Mouse (Mus musculus) layer of hippocampus, adult 18-20 months (tissue): ENCODE results near the gene Mark4. TPM values are rescaled to one million over a fixed set of nuclear protein-coding genes. Genes with fewer than 3 reads are reported as not detected.

ENCODE experiments used
- DNase-seq, 2 experiments: peaks; one replicate each; pipeline ENCODE4 v3.0.0; 2022; ENCODE audit warnings: low spot score in 2 of 2
- long read RNA-seq: library from polyadenylated mRNA; stranded (forward); transcript quantifications from one replicate; pipeline ENCODE4 v2.0.0, GENCODE M21; 2021
- total RNA-seq, 2 experiments: library from RNA; stranded (reverse); gene quantifications; 2 replicates each; pipeline ENCODE4 v1.2.3; 2021

Gene Mark4
- 10 to 100 TPM; 88.3 to 92.0 TPM for total RNA-seq
- long read RNA-seq, partial matches to known transcripts = 25 of 81 reads
- long read RNA-seq, other reads (novel, unspliced or antisense) = 54 of 81 reads

- DNase-seq = peak; percentile 46 to 72
Observed at GRCm38 (mm10) chr7:19458591-19459111, at the start of gene Mark4. Gene Mark4, minus strand, starts transcription at chr7:19458821.

- DNase-seq = no peak
Observed at GRCm38 (mm10) chr7:19507612-19507981, 49.0 kb upstream of the Mark4 start.

GRCm38 (mm10) chr7:19506969-19507611 is 48.5 kb upstream of the Mark4 start:
- DNase-seq = no peak

GRCm38 (mm10) chr7:19506326-19506725 is 47.7 kb upstream of the Mark4 start:
- no peak for DNase-seq

- DNase-seq = no peak
Observed at GRCm38 (mm10) chr7:19503481-19504068, 45.0 kb upstream of the Mark4 start.

GRCm38 (mm10) chr7:19501658-19502057 is 43.0 kb upstream of the Mark4 start:
- DNase-seq = no peak

- no peak for DNase-seq
Observed at GRCm38 (mm10) chr7:19500420-19501363, 42.1 kb upstream of the Mark4 start.

GRCm38 (mm10) chr7:19498326-19498725 is 39.7 kb upstream of the Mark4 start:
- DNase-seq = no peak

GRCm38 (mm10) chr7:19496214-19496555 is 37.6 kb upstream of the Mark4 start:
- no peak for DNase-seq

- no peak for DNase-seq
Observed at GRCm38 (mm10) chr7:19495521-19496213, 37.0 kb upstream of the Mark4 start.

GRCm38 (mm10) chr7:19494751-19495474 is 36.3 kb upstream of the Mark4 start:
- DNase-seq = no peak

- DNase-seq = no peak
Observed at GRCm38 (mm10) chr7:19491731-19492130, 33.1 kb upstream of the Mark4 start.

- DNase-seq = no peak
Observed at GRCm38 (mm10) chr7:19489525-19489924, 30.9 kb upstream of the Mark4 start.

GRCm38 (mm10) chr7:19486549-19486948 is 27.9 kb upstream of the Mark4 start:
- DNase-seq = no peak

GRCm38 (mm10) chr7:19485488-19485887 is 26.9 kb upstream of the Mark4 start:
- no peak for DNase-seq

GRCm38 (mm10) chr7:19483281-19483680 is 24.7 kb upstream of the Mark4 start:
- DNase-seq = no peak

GRCm38 (mm10) chr7:19477624-19478384 is 19.2 kb upstream of the Mark4 start:
- DNase-seq = no peak

- DNase-seq = peak in 1 of 2 experiments; percentile 13
Observed at GRCm38 (mm10) chr7:19477084-19477483, 18.5 kb upstream of the Mark4 start.

- peak; percentile 72 to 82 for DNase-seq
Observed at GRCm38 (mm10) chr7:19473875-19474443, 15.3 kb upstream of the Mark4 start.
